Mouse (Mus musculus) cerebellum, adult 8-10 months (tissue): ENCODE measurements around the gene Sdk2.

Source experiments
- DNase-seq: peaks from one replicate; pipeline ENCODE4 v3.0.0; 2022

Gene Sdk2

DNA sequence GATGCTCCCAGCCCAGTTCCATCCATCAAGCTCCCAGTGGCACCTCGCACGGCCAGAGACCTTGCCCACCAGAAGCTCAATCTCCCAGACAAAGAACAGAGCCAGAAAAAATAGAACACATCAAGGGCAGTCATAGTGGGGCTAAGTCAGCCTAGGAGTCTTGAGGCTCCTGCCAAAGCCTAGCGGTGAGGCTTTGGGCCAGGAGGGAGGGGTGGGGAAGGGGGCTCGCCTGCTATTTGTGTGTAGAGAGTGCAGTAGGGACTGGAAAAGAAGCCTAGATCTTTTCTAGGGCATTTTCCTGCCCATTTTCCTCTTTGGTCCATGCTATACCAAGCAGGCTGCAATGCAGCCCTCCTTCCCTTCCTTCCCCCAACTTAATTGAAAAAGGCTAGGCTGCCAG lies 76.8 kb downstream of the Sdk2 start:
- no peak for DNase-seq

DNA sequence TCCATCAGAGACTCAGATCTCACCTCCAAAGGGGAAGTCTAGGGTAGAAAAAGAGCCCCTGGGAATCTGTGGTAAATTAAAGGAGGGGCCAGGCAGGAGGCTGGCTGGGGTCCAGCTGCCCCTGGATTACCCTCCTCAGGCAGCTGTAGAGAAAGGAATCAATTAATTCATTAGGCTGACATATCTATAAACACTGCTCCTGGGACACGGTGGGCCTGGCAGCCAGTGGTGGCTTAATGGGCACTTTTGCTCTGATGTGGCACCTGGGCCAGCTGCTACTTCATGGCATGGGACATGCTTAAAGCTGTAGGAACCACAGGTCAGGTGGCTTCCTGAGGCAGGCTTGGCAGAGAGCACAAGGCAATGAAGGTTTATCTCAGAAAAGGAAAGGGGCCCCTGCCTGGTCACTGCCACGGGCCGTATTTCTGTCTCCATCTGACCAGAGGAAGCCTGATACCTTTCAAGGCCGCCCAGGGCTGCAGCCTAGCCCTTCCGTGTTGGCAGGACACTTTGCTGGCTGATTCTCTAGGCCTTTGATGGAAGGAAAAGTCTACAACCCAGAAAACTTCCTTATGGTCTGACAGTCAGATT lies 80.9 kb downstream of the Sdk2 start:
- DNase-seq: no peak

DNA sequence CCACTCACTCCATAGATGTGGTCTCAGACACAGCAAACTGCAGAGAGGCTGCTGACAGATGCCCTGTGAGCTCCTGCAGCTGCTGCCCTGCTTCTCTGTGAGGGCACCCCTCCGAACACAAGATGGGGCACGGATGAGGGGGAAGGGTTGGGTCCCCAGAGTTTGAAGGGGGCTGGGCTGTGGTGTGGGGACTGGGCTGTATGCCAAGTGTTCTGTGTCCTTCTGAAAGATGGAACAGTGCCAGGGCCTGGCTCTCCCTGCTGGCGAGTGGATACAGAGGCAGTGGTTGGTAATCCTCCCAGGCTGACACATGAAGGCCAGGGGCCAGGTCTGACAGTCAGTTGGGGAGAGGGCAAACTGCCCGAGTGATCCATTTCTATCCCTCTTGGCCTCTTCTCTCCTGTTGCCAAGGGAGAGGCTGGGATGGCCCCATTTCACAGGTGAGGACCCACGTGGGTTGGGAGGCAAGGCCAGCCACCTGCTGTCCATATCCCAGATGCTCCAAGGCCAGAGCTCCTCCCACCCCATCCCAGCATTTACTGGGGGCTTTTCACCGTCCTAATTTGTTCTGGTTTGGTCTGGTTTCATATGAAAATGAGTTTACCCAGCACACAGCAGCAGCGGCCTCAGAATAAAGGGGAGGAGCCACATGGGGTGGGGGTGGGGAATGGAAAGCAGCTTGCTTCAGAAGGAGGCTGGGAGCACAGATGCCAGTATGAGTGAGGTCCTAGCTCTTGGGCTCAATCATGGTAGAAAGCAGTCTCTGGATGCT lies 84.9 kb downstream of the Sdk2 start:
- no peak for DNase-seq

DNA sequence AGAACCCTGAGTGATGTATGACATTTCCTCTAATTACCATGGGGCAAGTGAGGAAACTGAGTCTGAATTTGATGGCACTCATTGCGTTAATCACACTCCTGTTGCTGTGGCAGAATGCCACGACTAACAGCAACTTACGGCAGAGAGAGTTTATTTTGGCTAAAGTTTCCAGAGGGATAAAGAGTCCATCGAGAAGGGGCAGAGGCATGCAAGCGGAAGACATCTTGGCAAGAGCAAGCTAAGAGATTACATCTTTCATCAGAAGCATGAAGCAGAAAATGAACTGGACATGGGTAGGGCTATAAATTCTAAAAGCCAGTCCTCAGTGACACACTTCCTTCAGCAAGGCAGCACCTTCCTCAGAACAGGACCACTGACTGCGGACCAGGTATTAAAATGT lies 85.8 kb downstream of the Sdk2 start:
- no peak for DNase-seq

DNA sequence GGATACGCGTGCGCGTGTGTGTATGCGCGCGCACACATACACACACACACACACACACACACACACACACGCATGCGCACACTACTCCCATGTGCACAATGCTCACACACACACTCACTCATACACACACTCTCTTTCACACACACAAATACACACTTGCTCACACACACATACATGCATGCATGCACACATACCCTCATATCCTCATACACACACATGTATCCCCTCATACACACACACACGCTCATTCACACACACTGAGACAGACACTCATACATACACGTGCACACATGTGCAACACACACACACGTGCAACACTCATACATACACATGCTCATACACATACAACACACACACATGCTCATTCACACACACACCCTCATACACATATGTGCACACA lies 88.5 kb downstream of the Sdk2 start:
- no peak for DNase-seq

DNA sequence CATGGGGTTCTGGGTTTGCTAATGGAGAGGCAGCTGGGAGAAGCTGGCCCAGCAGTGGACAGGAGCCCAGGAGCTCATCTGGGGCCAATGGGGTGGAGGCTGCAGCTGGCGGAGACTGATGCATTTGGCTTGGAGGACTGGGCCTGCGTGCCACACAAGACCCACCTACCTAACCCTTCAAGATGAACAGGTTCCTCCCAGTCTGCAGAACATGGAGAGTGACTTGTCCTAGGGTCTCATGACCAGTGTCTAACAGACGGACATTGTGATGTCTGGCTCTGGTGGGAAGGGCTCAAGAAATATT lies 91.2 kb downstream of the Sdk2 start:
- DNase-seq: no peak

DNA sequence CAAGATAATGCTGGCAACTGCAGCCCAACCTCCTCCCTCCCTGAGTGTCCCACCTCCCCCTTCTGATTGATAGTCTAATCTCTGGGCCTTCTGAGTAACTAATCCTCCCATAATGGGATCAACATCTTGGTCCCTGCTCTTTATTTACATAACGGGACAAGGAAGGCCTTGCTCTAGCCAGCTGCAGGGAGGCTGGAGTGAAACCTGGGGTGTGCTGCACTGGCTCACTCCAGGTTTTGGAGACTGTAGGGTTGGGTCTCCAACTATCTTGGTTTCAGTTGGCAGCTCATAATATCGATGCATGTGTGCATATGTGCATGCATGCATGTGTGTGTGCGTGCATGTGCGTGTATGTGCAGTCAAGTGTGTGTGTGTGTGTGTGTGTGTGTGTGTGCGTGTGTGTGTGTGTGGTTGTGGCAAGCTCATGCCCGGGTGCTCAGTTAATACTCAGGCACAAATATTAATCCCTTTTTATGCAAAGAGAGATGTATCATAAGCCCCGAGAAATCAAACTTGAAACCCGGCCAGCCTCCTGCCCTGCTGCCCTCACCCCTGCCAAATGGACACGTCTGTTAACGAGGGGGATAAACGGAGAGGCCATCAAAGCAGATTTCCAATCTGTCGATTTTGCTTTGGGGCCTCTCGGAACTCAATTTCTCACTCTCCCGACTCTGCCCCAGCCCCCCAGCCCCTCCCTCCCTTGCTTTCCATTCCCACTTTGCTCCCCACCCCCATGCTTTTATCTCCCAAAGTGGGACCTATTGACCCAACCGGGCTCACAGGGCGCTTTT lies 91.8 kb downstream of the Sdk2 start:
- no peak for DNase-seq

DNA sequence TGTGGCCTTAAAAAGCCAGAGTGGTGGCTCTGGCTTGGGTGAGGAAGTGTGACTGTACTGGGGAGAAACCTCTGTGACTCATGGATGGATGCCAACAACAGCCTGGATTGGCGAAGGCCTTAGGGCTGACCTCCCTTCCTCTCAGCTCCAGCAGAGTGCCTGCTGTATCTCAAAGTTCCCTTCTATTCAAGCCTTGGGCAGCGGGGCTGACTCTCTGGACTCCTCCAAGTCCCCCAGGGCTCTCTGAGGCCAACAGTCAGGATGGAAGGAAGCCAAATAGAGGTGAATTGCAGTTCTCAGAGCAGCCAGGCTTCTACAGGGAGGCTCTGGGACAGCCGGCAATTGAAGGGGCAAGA lies 94.4 kb downstream of the Sdk2 start:
- peak; percentile 9 for DNase-seq

DNA sequence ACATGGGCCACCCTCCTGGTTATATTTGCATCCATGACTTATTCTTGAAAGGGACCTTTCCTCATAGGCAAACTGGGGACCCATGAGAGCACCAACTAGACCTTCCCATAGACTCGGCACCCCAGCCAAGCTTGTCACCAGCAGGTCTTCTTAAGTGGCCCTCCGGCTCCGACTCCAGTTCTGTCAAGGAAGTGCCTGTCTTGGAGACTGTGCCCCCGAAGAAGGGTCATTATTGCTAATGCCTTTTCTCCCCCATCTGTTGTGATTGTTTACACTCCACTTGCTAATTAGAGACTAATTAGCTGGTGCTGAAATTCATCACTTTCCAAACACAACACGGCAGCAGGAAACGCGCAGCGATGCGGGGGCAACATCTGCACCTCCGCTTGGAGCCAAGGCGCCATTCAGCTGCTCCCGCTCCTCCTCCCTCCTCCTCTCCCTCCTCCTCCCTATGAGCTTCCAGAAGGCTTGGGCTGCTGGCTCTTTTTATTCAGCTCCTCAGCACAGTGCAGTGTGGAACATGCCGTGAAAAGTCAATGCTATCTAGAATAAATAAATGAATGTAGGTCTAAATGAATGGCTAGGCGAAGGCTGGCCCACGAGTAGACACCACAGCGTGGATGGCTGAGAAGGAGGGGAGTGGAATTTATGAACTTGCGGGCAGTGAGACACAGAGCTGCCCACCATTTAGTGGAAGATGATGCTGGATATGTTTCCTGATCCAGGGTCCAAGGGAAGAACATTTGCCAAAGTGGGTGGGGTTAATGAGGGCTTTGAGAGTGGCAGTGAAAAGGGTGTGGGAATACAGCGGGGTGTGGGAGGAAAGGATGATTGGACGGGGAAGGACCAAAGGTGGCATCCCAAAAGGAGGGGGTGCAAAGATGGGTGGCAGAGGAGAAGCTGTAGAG lies 95.0 kb downstream of the Sdk2 start:
- DNase-seq: no peak

DNA sequence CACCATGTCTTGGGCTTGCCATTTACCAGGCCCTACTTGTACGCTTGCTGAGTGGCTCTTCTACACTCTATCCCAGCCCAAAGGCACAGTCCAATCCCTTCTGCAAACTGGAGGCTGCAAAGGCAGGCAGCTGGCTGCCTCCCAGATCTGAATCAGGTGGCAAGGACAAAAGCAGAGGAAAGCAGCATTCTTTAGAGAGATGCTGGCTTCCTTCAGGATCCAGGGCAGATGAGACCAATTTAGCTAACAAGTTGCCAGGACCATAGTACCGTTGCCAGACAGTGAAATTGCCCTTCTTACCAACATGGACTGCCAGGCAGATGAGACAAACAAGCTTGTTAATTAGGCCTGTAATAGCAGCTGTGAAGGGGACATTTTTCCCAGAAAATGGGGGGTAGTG lies 96.8 kb downstream of the Sdk2 start:
- no peak for DNase-seq

DNA sequence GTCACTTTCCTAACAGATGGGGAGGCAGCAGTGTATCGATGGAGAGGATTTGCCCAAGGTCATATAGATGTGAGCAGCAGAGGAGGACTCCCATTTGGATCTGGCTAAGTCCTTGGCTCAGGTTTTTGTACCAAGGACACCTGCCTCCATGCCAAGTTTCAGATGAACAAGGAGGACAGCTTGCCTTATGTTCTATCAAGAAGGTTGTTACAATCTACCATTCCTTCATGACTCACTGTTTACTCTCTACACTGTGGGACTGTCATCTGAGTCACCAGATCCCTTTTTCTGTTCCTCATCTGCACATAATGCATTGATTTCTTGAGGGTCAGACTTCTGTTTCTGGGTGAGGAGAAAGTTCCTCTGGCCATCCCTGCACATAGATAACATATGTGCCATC lies 101.6 kb downstream of the Sdk2 start:
- no peak for DNase-seq

DNA sequence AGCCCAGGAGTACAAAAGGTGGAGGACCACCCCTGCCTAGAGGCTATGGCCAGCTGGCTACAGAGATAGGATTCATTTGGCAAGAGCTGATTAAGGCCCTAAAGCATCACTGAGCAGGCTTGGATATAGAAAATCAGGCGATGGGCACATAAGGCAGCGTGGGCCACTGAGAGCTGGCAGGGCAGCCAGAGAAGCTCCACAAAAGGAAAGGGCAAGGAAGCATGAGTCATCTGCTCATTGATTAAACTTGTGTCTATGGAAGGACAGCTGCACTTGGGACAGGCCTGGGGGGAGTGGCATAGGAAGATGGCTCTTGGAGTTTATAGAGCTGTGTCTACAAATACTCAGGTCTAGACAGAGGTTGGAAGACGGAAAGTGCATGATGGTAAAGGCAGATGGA lies 104.1 kb downstream of the Sdk2 start:
- DNase-seq: no peak

DNA sequence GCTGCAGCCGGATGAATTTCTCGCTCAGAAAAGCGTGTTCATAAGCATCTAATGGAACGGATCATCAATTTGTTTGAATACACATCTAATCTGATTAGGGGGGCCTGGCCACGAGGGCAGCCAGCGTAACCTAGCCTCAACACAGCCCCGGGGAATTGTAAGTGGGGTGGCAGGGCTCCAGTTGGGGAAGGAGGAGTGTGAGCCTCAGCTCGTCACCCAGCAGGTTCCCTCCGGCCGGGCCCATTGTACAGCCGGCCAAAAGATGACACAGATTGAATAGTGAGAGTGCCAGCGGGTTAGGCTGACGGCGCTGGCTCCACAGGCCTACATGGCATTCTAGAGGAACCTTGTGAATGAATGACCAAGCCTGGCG lies 115.2 kb downstream of the Sdk2 start:
- DNase-seq: peak; percentile 59

DNA sequence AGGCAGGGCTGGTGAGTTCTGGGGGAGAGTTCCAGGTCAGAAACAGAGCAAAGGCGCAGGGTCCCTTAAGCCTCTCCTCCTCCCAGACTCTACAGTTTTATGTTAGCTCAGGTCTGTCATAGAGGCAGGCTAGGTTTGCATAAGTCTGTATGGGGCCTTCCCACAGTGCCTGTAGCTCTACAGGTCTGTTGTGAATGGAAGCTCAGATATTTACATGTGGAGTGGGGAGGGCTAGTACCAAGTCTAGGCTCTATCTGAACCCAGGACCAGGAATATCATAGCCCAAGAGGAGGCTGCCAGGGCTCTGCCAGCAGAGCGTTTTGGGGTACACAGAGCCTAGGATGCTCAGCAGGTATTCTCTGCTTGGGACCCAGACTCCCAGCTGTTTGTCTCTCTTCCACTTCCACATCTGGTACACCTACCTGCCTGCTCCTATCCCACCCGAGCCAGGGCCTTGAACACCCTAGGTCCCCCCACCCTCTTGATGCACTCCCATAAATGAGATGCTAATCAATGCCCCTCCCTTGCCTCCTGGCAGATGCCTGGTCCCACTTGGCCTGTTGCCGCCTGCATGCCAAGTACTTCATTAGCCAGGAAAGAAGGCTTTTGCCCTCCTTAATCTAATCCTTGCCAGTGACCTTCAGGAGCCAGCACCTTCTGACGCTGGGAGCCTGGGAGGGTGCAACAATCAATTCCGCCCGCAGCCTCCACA lies 115.8 kb downstream of the Sdk2 start:
- DNase-seq: no peak

DNA sequence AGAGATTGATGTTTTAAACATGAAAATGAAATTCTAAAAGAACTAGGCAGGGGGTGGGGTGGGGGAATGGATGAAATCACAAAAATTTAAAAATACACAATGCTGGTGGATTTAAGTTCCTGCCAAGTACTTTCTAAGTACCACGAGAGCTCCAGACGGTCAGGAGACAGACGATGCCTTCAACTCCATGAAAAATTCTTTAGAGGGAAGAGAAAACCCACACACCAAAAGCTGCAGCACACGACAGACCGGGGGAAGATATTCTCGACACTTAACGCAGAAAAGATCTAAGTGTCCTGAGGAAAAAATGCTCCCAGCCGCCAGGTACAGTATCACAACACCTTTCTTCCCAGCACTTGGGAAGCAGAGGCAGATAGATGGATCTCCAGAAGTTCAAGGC lies 118.2 kb downstream of the Sdk2 start:
- no peak for DNase-seq

DNA sequence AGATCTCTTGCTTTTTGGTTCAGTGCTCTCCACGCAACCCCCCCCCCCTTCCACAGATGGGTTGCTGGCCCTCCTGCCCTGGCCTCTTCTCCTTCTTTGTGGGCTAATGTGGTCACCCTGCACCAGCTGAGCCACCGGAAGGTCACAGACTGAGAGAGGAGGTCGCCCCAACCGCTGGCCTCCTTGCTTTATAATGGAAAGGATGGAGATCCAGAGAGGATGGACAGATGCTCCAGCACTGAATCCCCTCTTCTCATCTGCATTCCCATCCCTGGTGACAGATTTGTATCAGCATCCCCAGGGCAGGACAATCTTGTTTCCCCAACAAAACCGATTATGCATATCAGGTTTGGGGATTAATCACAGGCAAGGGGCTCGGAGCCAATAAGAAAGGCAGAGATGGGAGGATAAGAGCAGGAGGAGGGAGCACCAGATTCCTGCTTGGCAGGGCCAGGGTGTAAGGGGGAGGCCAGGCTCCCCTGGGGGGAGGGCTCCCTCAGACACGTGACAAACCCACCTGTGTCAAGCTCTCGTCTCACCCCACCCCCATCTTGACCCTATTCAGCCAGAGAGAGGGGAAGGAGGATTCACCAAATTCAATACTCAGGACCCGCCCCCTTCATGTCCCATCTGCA lies 124.6 kb downstream of the Sdk2 start:
- DNase-seq: no peak

DNA sequence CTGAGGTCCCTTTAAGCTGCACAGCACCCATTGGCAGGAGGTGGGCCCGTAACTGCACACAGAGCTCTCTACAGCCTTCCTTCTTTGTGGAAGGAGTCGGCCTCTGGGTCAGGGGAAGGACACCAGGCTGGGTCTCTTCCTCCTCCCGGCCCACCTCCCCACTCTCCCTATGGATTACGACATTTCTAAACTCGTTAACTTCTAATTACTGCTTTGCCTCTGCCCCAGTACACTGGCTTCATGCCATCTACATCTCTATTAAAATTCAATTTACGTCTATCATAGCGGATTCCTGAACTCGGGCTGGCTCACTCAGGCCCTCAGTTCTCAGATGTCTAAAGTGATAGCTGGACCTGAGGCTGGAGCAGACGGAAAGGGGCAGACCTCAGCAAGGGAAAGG lies 133.2 kb downstream of the Sdk2 start:
- DNase-seq: no peak

DNA sequence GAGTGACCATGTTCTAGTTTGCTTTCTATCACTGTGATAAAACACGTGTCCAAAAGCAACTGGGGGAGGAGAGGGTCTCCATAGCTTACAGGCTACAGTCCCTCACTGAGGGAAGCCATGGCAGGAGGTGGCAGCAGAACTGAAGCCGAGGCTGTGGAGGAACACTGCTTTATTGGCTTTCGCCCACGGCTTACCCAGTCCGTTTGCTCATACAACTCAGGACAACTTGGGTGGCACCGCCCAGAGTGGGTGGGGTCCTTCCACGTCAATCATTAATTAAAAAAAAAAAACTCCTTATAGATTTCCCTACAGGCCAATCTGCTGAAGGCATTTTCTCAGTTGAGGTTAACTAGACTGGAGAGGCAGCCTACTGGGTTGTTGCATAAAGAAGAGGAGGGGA lies 133.9 kb downstream of the Sdk2 start:
- no peak for DNase-seq

DNA sequence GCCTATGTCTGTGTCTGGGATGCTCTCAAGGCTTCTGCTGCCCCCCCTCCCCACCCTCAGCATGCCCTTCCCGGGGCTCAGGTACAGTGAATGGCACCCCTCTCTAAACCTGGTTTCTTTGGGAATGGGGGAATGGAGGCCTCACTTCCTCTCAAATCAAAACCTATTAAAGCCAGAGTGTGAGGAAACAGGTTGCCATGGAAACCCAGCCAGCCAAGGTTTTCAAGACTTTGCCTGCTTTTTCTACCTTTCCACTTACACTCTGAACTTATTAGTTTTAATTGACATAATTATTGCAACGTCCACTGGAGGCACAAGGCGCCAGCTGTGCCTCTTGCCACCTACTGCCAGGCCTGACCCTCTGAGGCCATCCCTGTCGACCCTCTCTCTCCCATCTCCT lies 135.1 kb downstream of the Sdk2 start:
- DNase-seq: no peak

DNA sequence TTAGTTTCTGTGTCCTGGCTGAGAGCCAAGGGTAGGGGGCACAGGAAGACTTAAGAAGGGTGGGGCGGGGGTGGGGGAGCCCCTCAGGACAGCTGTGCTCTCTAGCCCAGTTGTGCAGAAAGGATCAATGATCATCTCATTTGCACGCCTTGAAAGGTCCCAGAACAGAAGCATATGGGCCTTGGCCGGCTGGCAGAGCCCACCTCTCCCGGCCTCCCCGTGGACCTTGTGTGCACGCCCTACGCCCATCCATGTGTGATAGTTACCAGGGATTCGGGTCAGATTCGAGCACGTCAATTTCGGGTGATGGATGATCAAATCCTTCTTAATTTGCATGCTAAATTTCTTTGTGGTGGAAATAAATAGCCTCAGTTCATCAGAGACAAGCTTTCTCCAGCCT lies 136.7 kb downstream of the Sdk2 start:
- DNase-seq: no peak

DNA sequence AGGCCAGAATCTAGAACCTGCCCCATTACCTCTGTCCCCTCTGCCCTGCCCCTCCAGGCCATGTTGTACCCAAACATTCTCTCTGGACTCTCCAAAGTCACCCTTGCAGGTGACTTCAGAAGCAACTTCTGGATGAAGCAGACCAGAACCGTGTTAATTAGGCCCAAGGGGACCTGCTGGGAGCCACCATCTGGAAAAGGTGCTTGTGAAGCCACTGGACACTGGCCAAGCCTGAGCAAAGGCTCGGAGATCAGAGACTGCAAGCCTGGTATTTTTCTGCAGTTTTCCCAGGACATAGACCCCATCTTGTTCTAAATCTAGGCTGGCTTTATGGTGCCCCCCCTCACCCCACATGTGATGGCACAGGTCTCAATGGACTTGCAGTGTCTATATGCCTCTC lies 138.0 kb downstream of the Sdk2 start:
- peak; percentile 23 for DNase-seq

DNA sequence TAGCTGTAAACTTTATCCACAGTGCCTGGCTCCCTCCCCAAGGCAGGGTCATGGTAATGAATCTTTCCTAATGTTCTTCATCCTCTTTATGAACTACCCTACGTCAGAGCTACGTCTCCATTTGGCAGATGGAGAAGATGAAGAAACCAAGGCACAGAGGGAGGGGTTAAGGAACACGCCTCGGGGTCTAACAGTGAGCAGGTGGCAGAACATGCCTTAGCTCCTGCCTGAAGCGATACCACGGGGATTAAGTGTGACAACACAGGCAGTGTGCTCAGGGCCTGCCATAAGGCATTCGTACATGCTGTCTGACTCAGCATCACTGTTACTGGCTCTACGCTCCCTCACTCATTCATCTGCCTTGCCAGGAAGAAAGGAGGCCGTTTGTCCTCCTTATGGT lies 138.6 kb downstream of the Sdk2 start:
- no peak for DNase-seq
